Mouse (Mus musculus): Measurements from ENCODE around the gene Phpt1. TPM values are rescaled to one million over a fixed set of nuclear protein-coding genes. Genes with fewer than 3 reads are reported as not detected.

The Phpt1 gene
- total RNA-seq, 2 experiments from 2014 or later = 5.9 to 62.5 TPM

DNA sequence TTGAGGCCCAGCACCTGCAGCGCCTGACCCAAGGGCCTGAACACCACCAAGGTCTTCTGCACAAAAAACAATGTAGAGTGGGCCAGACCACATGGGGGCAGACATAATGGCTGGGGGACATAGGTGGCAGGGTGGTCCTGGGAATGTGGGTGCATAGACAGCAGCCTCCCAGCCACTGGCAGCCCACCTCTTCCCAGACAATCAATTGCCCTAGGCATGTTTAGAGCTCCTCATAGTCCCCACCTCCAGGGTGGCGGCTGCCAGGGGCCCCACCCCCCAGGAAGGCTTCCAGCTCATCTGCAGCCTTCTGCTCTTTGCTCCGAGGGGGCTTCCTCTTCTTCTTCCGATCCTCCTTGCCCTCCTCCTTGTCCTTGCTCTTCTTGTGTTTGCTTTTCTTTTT is 8.5 kb upstream of the Phpt1 start:
- no peak for ATAC-seq (replicated peaks; ENCODE audit: poor library complexity, severe bottlenecking)

DNA sequence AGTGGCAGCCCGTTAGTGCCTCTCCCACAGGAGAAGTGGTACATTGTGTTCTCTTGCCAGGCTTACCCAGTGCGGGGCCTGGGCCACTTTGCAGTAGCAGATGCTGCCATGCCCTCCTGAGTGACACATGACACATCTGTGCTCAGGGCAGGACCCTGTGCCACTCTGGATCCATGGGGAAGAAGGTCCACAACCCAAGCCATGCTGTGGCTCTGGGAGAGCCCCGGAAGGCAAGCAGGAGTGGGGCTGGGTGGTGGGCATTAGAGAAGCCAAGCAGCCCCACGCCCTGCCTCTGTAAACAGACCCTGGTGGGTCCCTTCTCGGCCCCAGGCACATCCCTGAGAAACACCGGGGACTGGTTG is 8.1 kb upstream of the Phpt1 start:
- no peak for ATAC-seq (replicated peaks; ENCODE audit: poor library complexity, severe bottlenecking)

DNA sequence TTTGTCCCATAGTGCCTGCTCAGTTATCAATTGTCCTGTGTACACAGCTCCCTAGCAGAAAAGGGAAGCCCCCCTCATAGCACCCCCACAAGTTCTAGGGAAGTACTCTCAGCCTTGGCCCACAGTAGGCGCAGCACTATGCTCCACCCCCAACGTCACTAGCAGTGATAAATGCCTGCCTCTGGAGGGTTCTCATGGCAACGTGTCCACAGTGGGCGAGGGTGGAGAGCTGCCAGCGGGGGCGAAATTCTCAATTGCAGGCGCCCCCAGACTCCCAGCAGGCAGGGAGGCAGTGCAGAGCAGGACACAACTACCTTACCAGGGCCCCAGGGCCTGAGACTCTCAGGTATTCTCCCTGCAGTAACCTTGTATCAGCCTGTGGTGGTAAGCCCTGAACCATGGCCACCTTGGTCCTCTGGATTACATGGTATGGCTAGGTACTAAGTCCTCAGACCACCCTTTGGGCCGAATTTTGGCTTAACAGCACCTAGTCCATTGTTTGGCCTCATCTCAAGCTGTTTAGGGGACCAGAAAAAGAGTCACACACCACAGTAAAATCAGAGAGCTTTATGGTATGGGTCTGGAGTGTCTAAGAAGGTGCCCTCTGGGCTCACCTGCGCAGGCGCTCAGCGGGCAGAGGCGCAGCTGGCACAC is 7.6 kb upstream of the Phpt1 start:
- peak; percentile 59 for ATAC-seq (replicated peaks; ENCODE audit: poor library complexity, severe bottlenecking)

DNA sequence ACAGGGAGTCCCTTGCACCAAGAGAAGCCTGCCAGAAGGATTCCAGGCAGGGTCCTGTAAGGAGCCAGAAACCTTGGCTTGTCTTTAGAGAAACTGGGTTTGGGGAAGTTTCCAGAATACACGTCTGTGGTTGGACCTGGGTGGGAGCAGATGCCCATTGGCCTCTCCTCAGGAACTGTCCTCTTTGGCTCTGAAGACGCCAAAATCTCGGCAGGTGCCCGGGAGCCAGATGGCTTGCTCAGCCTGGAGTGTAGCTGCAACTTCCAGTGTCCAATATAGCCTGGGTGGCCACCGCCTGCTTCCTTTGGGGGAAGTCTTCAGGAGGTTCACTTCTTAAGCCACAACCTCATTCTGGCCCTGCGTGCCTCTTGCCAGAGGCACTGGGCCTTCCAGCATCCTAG is 6.9 kb upstream of the Phpt1 start:
- peak; percentile 25 for ATAC-seq (replicated peaks; ENCODE audit: poor library complexity, severe bottlenecking)

DNA sequence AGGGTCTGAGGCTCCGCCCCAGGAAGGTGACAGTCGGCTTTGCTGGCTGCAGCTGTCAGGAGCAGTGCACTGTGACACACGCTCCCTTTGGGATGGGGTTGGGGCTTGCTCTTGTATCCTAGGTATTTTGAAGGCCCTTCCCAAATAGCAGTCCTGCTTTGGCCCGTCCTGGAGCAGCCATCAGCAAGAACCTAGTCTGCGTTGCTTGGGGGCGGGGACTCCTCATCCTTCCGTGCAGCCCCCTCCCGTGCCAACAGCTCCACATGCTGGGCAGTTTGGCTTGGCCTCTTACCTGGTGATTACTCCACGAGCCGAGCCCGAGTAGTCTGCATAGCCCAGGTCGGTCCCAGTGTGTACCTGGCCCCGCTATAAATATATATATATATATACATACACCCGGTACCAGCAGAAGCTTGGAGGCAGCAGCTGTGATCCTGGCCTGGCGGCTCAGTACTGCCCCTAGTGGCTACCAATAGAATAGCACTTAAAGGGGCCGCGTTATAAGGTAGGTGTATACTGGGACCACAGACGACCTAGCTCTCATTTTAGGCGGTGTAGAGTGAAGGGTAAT is 6.4 kb upstream of the Phpt1 start, which contains the start of gene Ajm1:
Gene Ajm1 (minus strand): TSS at position 464 of the 571 bp plus-strand sequence.
- peak; percentile 56 for ATAC-seq (replicated peaks; ENCODE audit: poor library complexity, severe bottlenecking)

DNA sequence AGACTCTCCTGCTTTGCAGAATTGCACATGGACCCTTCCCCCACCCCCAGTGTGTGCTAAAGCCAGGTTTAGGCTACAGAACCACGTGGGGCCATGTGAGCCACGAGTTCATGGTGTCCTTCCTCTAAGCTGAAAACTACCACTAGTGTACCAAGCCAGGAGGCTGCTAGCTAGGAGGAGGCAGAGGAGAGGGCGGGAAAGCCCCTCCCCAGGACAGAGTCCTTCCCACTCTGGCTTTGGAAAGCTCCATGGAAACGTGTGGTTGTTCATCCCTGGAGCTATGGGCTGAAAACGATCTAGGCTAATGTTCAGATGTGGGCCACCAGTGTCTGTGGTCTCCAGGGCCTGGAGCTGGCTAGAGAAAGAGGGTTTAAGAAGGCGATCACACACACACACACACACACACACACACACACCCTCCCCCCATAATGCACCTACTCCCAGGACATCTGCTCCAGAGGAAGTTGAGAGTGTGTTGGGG is 5.6 kb upstream of the Phpt1 start:
- no peak for ATAC-seq (replicated peaks; ENCODE audit: poor library complexity, severe bottlenecking)

DNA sequence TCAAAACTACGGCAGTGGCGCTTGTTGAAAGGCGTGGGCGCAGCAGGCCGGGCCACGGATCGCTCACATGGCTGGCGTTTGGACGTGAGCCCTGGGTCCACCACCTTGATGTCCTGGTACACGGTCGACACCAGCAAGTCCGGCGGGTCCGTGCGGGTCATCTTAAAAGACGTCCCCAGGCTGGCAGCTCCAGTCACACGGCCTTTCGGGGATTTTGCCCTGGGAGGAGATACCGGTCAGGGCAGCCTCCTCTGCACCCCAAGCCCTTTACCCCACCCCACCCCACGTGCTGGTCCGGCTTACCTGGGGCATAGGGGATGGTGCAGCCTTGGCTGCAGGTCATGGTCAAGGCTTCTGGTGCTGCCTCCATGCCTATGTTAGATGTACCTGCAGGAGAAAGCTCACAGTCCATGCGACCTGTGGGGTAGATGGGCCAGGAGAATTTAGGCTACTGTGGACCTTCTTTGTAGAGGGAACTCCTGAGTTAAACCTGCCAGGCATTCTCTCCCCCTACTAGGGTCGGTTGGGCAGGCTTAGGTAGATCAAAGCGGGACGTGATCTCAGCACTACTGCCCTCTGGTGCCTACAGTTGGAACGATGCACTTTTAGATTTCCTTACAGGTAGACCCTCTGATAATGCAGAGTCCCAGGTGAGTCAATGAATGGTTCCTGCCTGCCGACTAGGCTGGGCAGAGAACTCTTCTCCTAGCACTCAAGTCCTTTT is 4.9 kb upstream of the Phpt1 start:
- no peak for ATAC-seq (replicated peaks; ENCODE audit: poor library complexity, severe bottlenecking)

DNA sequence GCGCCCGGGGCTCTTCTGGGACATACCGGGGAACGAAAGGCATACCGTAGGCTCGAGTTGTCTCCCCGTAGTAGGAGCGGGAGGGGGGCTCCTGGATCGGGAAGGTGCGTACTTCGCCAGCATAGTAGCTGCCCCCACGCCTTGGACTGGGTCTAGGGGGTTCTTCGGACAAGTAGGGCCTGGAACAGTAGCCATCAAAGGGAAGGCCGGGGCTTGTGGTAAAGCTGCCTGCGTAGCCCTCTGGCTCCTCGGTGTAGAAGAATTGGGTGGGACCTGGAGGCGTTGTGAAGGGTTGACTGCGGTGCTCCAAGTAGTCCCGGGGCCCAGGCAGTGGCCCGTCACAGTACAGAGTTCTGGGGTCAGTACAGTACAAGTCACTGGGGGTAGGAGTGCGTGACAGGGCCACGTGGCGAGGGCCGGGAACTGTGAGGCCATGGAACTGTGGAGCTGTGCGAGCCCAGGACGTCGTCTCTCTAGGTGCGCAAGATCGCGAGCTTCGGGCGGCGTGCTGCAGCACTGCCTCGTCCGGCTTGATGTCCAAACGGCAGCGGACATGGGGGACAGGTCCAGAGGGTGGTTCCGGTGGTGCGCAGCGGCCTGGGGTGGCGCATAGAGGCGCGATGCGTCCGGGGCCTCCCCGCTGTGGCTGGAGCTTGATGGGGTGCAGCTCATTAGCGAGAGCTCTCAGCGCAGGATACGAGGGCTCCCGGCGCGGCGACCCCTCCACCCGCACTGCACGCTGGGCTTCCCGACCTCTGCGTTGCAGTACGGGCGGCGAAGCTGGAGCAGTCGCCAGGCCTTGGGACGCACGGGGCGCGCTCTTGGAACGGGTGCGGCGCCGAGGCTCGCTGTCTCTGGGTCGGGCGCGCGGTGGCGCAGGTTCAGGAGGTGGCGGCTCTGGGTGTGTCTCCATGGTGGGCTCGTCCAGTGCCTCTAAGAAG is 4.0 kb upstream of the Phpt1 start:
- ATAC-seq (replicated peaks; ENCODE audit: poor library complexity, severe bottlenecking) = no peak

DNA sequence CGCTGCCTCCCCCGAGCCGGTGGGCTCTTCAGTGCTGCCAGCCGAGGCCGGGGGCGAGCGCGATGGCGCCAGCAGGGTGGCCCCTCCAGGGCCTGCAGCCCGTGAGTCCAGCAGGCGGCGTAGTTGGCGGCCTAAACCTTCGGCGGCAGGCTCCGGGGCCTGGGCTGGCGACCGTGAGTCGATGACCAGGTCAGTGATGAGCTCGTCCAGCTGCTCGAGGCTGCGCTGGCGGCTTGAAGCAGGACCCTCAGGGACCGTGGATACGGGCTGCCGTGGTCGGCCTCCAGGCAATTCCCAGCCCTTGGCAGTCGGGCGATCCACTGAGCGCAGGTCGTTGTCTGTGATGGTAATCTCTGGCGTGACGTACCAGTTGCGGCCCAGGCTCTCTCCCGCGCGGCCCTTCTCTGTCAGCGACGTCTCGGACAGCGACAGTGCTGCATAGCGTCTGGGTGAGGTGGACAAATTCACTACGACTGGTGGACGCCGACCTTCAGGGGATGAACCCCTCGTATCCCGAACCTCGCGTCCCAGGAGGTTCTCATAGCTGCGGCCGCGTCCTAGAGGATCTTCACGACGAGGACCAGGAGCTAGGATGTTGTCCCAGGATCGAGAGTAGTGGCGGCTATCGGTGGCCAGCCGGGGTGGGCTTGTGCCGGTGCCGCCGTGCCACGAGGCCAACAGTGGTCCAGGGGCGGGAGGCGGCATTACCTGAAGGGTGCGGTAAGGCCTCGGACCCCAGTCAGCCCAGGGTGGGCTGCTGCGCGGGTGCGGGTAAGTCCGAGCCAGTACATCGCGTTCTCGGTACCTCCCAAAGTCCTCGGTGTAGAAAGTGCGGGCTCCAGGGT is 3.1 kb upstream of the Phpt1 start:
- ATAC-seq (replicated peaks; ENCODE audit: poor library complexity, severe bottlenecking) = no peak

DNA sequence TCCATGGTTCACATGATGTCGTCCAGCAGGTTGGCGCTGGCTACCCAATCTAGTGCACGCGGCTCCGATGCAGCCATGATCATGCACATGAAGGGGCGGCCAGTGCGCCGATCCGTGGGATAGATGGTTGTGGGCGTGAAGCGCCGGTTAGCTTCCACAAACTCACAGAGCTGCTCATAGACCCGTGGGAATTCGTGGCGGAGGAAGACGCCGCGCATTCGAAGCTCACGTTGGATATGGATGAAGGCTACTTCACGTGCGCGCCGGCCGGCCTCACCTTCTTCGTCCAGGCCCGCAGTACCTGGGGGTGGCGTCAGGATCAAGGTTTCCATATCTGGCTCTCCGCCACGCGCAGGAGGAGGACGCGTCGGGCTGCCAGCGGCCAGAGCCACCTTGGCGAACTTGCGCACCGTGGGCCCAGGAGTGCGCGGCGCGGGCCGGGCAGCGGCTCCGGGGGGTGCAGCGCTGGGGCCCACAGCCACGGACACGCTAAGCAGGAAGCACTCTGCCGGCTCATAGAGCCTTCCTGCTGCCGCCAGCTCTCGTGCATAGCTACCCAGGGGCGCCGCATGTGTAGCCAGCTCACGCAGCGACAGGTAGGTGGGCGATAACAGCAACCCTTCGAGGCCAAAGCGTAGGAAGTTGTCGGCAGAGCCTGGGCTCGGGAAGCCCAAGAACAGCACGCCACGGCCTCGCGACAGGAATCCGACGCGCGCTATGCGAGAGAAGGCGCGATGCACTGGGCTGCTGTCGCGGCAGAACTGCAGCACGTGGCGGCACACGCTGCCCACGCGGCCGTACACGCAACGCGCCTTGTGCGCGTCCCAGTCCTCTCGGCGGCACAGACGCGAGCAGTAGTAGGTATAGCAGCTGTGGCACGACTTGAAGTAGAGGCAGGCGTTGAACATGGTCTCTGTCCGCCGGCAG is 2.2 kb upstream of the Phpt1 start:
- ATAC-seq (replicated peaks; ENCODE audit: poor library complexity, severe bottlenecking) = no peak

DNA sequence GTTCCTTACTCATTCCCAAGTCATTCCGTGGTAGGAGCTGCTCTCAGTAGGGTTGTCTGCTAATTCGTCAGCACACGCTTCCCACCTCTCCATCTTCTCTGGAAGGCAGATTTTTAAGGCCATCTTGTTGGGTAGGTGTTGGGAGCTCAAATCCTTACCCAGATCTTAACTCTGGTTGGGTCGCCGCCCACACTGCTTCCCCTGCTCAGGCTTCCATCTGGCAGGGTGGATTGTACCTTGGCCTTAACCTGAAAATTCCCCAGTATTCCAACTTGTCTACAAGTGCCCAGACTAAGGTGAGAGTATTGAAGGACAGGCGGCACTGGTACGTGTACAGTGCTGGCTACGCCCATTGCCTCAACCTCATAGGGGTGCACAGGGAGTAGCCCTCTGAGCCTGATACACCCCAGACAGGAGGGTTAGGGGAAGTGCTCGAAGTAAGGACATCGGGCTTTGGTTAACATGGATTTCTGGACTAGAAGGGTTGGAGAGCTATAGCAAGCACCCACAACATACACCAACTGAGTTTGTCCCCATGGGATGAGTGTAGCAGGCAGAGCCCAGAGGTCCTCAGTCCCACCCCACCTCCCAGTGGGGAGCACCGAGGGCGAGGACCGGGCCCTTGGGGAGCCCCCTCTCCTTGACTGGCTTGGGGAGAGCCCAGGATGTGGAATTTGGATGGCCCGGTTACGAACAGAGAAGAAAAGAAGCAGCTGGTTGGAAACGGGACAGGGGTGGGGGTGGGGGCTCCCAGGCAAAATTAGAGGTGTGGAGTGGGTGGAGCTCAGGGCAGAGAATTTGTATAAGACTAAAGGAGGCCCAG is 1.2 kb upstream of the Phpt1 start:
- ATAC-seq (replicated peaks; ENCODE audit: poor library complexity, severe bottlenecking) = no peak

DNA sequence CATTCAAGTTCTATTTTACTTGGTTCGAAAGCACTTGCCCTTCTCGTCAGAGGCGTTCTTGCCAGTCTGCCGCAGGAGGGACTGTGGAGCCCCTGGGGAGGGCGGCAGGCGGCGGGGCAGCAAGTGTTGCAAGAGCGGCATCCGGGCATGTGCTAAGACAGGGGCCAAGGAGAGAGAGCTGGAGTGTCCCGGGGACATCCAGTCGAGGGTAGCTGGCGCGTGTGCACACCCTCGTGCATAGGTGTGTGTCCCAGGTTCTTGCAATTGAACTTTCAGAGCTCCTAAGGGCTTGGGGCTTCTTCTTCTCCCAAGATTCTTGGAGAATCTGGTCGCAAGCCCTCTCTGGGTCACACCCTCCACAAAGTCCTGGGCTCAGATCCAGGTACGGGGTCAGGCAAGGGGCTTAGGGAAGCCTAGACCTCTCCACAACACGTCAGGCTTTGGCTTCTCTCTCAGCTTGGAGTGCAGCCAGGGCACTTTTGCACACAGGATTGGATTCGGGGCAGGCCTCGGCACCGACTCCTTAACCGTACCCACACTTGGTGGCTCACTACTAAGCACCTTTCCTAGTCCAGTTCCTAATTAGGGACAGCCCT is 506 bp upstream of the Phpt1 start:
- ATAC-seq (replicated peaks; ENCODE audit: poor library complexity, severe bottlenecking) = peak; percentile 43

DNA sequence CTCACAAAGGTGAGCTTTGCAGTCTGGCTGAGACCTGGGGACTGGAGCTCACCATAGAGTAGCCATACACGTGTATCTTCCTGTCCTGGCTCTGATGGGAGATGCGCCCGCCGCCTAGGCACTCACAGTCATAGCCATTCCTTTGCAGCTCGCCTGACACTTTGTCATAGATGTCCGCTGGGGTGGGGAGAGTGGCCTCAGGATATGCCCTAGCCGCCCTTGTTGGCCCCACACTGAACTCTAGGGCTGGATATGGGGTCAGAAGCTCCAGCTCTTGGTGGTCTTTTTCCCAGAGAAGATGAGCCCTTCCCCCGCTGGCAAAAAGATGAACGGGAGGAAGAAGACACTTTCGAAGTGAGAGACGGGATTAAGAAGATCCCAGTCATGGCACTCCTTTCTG is 888 bp downstream of the Phpt1 start:
- no peak for ATAC-seq (replicated peaks; ENCODE audit: poor library complexity, severe bottlenecking)

DNA sequence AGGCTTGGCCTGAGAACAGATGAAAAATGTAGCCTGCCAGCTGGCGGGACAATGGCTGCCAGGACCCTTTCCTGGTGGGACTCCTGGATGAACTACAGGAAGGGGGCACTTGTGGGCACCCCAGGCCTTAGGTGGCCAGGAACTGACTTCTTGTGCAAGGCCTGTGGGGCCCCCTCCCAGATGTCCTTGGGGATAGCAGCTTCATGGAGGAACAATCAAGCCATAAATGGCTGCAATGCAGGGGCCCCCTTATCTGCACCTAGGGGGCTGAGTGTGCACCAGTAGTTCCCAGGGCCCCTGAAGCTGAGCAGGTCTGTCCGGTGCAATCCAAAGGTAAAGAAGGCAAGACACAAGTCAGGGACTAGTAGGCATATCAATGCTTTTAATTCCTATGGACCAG is 2.0 kb downstream of the Phpt1 start:
- no peak for ATAC-seq (replicated peaks; ENCODE audit: poor library complexity, severe bottlenecking)

DNA sequence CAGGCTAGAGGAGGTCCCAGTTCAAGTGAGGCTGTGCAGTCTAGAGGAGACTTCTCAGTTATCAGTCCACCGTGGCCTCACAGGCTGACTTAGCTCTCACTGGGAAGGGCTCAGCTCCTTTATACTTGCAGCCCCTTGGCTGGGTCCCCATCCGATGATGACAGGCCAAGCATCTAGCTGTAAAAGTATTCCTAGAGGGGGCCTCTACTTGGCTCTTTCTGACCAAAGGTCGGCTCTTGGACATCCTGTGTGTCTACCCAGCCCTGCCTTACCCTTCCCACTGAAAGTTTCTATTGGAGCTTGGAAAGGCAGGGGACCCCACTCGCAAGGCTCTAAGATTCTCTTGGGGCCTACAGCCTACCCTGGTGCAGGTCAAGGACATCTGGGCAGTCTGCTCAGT is 3.8 kb downstream of the Phpt1 start:
- ATAC-seq (replicated peaks; ENCODE audit: poor library complexity, severe bottlenecking) = no peak

DNA sequence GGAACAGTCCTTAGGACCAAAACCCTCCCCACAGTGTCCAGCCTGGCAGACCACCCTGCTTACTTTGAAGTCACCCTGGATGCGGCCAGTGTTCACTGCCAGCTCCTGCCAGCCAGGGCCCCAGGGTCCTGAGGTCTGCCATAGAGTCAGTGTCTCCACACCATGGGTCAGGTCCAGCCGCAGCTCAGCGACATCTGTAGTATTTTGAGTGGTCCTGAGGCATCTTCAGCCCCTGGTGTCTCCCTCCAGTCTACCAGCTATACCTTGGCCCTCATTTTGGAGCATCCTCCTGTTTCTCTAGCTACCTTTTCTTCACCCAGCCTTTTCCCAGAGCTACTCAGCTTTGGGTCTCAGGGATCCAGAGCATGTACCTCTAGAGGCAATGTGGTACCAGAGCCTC is 5.7 kb downstream of the Phpt1 start:
- ATAC-seq (replicated peaks; ENCODE audit: poor library complexity, severe bottlenecking) = no peak

DNA sequence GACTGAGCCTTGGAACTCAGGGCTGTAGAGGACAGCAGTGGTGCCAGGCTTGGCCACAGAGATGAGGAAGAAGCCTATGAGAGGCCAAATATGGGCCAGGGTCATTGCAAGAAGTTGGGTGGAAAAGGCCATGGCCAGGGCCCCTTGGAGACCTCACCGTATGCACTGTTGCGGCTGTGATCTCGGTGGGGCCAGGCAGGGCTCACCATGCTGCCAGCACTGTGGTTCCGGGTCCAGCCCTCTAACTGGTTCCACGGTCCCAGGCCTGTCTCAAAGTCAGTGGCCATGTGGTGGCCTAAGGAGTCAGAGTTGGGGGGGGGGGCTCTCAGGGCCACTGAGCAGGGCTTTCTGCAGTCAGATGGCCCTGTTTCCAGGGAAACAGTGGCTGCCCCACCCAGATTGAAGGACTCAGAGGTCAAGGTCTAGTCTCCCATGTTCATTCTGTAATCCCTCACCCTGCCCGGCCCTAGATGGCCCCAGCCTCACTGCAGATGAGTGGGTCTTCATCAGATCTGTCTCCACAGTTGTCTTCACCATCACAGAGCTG is 6.5 kb downstream of the Phpt1 start:
- no peak for ATAC-seq (replicated peaks; ENCODE audit: poor library complexity, severe bottlenecking)
